Mouse (Mus musculus) G1E (cell line): ENCODE results near the gene Mia3.

Source experiments
- CTCF ChIP-seq: IDR thresholded peaks from 2 replicates; pipeline ENCODE4 v1.5.1; 2012; ENCODE audit warnings: low read depth, low read length, inconsistent platforms, mixed read lengths
- GATA1 ChIP-seq: IDR thresholded peaks from 2 replicates; pipeline ENCODE4 v1.6.1; 2012; ENCODE audit warnings: borderline replicate concordance, low read length, inconsistent platforms, mixed read lengths

DNA sequence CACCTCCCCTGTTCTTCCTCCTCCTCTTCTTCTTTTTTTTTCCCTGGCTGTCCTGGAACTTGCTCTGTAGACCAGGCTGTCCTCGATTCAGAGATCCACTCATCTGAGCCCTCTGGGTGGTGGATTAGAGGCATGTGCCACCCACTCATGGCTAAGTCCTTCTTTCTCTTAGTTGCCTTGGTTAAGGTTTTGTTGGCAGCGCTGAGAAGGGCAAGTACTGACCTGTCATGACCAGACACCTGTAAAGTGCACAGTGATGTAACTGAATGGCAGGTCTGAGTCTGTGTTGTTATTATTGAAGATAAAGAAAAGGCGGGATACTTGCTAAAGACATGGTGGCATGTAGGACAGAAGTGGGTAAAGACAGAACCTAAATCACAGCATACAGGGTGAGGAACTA lies 34.0 kb upstream of the Mia3 start:
- TF ChIP-seq CTCF (no peak), GATA1 (no peak)
